Mouse (Mus musculus) spleen, postnatal 10 days (tissue): Measurements from ENCODE around the gene Tut4.

Experiments used
- DNase-seq, 2 experiments: peaks; one replicate each; pipeline ENCODE4 v3.0.0; 2021 to 2022; ENCODE audit warnings: low spot score in 2 of 2

The Tut4 gene

GRCm38 (mm10) chr4:108503023-108503422, 43.8 kb downstream of the Tut4 start:
- no peak for DNase-seq

- DNase-seq, result no peak
These were observed 80.5 kb downstream of the Tut4 start for GRCm38 (mm10) chr4:108539701-108540100.

- no peak for DNase-seq
These were observed 105.8 kb downstream of the Tut4 start for GRCm38 (mm10) chr4:108565026-108565425.

- no peak for DNase-seq
These were observed 113.4 kb downstream of the Tut4 start for GRCm38 (mm10) chr4:108572644-108573043.

- DNase-seq, result peak; percentile 97 to 99
These were observed 119.9 kb downstream of the Tut4 start, which contains the start of the genes Prpf38a and Orc1 for GRCm38 (mm10) chr4:108578840-108579742. Gene Prpf38a (minus strand): TSS chr4:108579336. Gene Orc1 (plus strand): TSS chr4:108579423.

GRCm38 (mm10) chr4:108579743-108580411, 120.7 kb downstream of the Tut4 start:
- peak in 1 of 2 experiments; percentile 26 for DNase-seq

- no peak for DNase-seq
These were observed 134.2 kb downstream of the Tut4 start for GRCm38 (mm10) chr4:108593376-108593775.

- no peak for DNase-seq
These were observed 136.6 kb downstream of the Tut4 start for GRCm38 (mm10) chr4:108595785-108596184.

GRCm38 (mm10) chr4:108598306-108598705, 139.1 kb downstream of the Tut4 start:
- no peak for DNase-seq

GRCm38 (mm10) chr4:108601870-108602269, 142.6 kb downstream of the Tut4 start:
- no peak for DNase-seq

GRCm38 (mm10) chr4:108608651-108609050, 149.4 kb downstream of the Tut4 start:
- no peak for DNase-seq
